Mouse (Mus musculus): ENCODE results near the gene Capn2.

GRCm38 (mm10) chr1:182560390-182561098 is 43.1 kb upstream of the Capn2 start:
- TF ChIP-seq POLR2A (IDR thresholded peaks at IDR 0.05; ENCODE audit: borderline replicate concordance, low read depth, low read length) (no peak), CTCF (IDR thresholded peaks at IDR 0.05; ENCODE audit: low read depth, low read length) (peak; percentile 86)

All from bone marrow macrophage, adult 2 months (primary cell).